Mouse (Mus musculus) common myeloid progenitor, adult 5-6 weeks (primary cell): ENCODE measurements around the gene Rbp1. TPM values are rescaled to one million over a fixed set of nuclear protein-coding genes. Genes with fewer than 3 reads are reported as not detected.
A peak's percentile ranks its signal among the peaks of the same experiment; 100 is the strongest.

ENCODE experiments used
- ATAC-seq: replicated peaks from 2 replicates; pipeline ENCODE4 v1.8.0; 2016; ENCODE audit warnings: low read depth, mild to moderate bottlenecking, moderate TSS enrichment, inconsistent platforms; ENCODE audit not compliant: poor library complexity, severe bottlenecking
- total RNA-seq: library from RNA; stranded (forward); fragments of 200-1000, 187-1606 nt; gene quantifications from 2 replicates; pipeline ENCODE4 v1.2.3, GENCODE M21; 2017

The Rbp1 gene
- total RNA-seq: 2.9 and 3.9 TPM in 2 replicates

- ATAC-seq: no peak
Observed at GRCm38 (mm10) chr9:98422656-98423055, at the start of gene Rbp1. Rbp1 (plus strand) TSS chr9:98422961.

GRCm38 (mm10) chr9:98373358-98373757, 49.4 kb upstream of the Rbp1 start:
- no peak for ATAC-seq

- no peak for ATAC-seq
Observed at GRCm38 (mm10) chr9:98374897-98375296, 47.9 kb upstream of the Rbp1 start.

GRCm38 (mm10) chr9:98375329-98376170, 47.2 kb upstream of the Rbp1 start:
- ATAC-seq: no peak

- ATAC-seq: no peak
Observed at GRCm38 (mm10) chr9:98379736-98380135, 43.0 kb upstream of the Rbp1 start.

GRCm38 (mm10) chr9:98380593-98380992, 42.2 kb upstream of the Rbp1 start:
- ATAC-seq: no peak

GRCm38 (mm10) chr9:98387741-98388632, 34.8 kb upstream of the Rbp1 start:
- ATAC-seq: no peak

GRCm38 (mm10) chr9:98388633-98388965, 34.2 kb upstream of the Rbp1 start:
- no peak for ATAC-seq

GRCm38 (mm10) chr9:98393496-98393895, 29.3 kb upstream of the Rbp1 start:
- ATAC-seq: no peak

GRCm38 (mm10) chr9:98397211-98397610, 25.6 kb upstream of the Rbp1 start:
- no peak for ATAC-seq

- no peak for ATAC-seq
Observed at GRCm38 (mm10) chr9:98397866-98398265, 24.9 kb upstream of the Rbp1 start.

- no peak for ATAC-seq
Observed at GRCm38 (mm10) chr9:98400185-98400894, 22.4 kb upstream of the Rbp1 start.

- no peak for ATAC-seq
Observed at GRCm38 (mm10) chr9:98401611-98402010, 21.1 kb upstream of the Rbp1 start.

- no peak for ATAC-seq
Observed at GRCm38 (mm10) chr9:98407771-98408170, 15.0 kb upstream of the Rbp1 start.

- peak; percentile 88 for ATAC-seq
Observed at GRCm38 (mm10) chr9:98409137-98409536, 13.6 kb upstream of the Rbp1 start.

GRCm38 (mm10) chr9:98415427-98415826, 7.3 kb upstream of the Rbp1 start:
- ATAC-seq: no peak

- ATAC-seq: peak; percentile 62; the same call in 1 of the 2 replicates
Observed at GRCm38 (mm10) chr9:98417919-98418318, 4.8 kb upstream of the Rbp1 start.

GRCm38 (mm10) chr9:98418346-98418745, 4.4 kb upstream of the Rbp1 start:
- no peak for ATAC-seq

GRCm38 (mm10) chr9:98420666-98421065, 2.1 kb upstream of the Rbp1 start:
- ATAC-seq: no peak

GRCm38 (mm10) chr9:98421903-98422302, 858 bp upstream of the Rbp1 start:
- no peak for ATAC-seq
